Mouse (Mus musculus) ES-Bruce4 (cell line): ENCODE measurements around the gene B4galt7.

Source experiments
- EP300 ChIP-seq: IDR thresholded peaks from 2 replicates; pipeline ENCODE4 v1.6.1; 2011; ENCODE audit warnings: low read depth, low read length; ENCODE audit not compliant: insufficient read depth
- POLR2A ChIP-seq: IDR thresholded peaks from one replicate; pipeline ENCODE4 v1.8.1; 2011; ENCODE audit warnings: low read length; ENCODE audit not compliant: insufficient read depth

DNA sequence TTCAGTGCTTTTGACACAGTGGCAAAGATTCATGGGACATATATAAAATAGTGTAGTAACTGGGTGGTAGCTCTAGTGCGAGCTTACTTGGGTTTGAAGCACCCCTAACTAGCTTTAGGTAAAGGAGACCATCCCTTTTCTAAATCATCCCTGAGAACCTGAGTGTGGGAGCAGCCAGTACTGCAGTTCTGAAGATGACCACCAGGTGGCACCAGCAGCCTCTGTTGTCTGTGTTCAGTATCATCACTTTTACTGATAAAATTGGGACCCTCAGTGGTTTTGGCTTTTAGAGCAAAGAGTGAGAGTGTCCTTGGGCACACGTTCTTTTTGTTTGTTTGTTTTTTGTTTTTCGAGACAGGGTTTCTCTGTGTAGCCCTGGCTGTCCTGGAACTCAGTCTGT is 1.9 kb downstream of the B4galt7 start:
- no peak for TF ChIP-seq EP300
- TF ChIP-seq POLR2A, result no peak
